Mouse (Mus musculus) limb, embryonic 14.5 days (tissue): ENCODE measurements around the gene Dnmt1. TPM values are rescaled to one million over a fixed set of nuclear protein-coding genes. Genes with fewer than 3 reads are reported as not detected.

Experiments
- ATAC-seq: fragments of 200-750 bp; cut with Nextera tagmentation; 2 replicates; pipeline ENCODE4 v1.8.0; 2017; ENCODE audit warnings: low read depth, moderate number of reproducible peaks, moderate TSS enrichment; ENCODE audit not compliant: low FRiP score
- DNase-seq: peaks from one replicate; pipeline ENCODE4 v3.0.0-alpha.2; 2015; ENCODE audit warnings: low spot score
- H3K27ac ChIP-seq: fragments of 300-500 bp; sonication (generic); replicated peaks from 2 replicates; pipeline ENCODE4 v1.5.1; 2014; ENCODE audit warnings: low read depth, mild to moderate bottlenecking, low read length, moderate library complexity, mixed read lengths
- H3K27me3 ChIP-seq: fragments of 300-500 bp; sonication (generic); 2 replicates; pipeline ENCODE4 v1.6.1; 2014; ENCODE audit warnings: low read length, mixed read lengths; ENCODE audit not compliant: control insufficient read depth, insufficient read depth
- H3K36me3 ChIP-seq: fragments of 300-500 bp; sonication (generic); 2 replicates; pipeline ENCODE4 v1.6.1; 2014; ENCODE audit warnings: mild to moderate bottlenecking, low read length, moderate library complexity, mixed read lengths; ENCODE audit not compliant: control insufficient read depth, insufficient read depth
- H3K4me1 ChIP-seq: fragments of 300-500 bp; sonication (generic); 2 replicates; pipeline ENCODE4 v1.6.1; 2014; ENCODE audit warnings: antibody characterized with exemption, low read length, mixed read lengths; ENCODE audit not compliant: control insufficient read depth, insufficient read depth
- H3K4me2 ChIP-seq: fragments of 300-500 bp; sonication (generic); replicated peaks from 2 replicates; pipeline ENCODE4 v1.6.1; 2014; ENCODE audit warnings: low read depth, mild to moderate bottlenecking, low read length, moderate library complexity; ENCODE audit not compliant: severe bottlenecking
- H3K4me3 ChIP-seq: fragments of 300-500 bp; sonication (generic); replicated peaks from 2 replicates; pipeline ENCODE4 v1.5.1; 2014; ENCODE audit warnings: low read length
- H3K9ac ChIP-seq: fragments of 300-500 bp; sonication (generic); 2 replicates; pipeline ENCODE4 v1.6.1; 2014; ENCODE audit warnings: mild to moderate bottlenecking, low read depth, low read length, moderate library complexity; ENCODE audit not compliant: severe bottlenecking
- H3K9me3 ChIP-seq: fragments of 300-500 bp; sonication (generic); 2 replicates; pipeline ENCODE4 v1.6.1; 2016; ENCODE audit warnings: low read length; ENCODE audit not compliant: control insufficient read depth
- POLR2A ChIP-seq: fragments of 200-500 bp; IDR thresholded peaks from 2 replicates; pipeline ENCODE4 v1.8.0; 2012; ENCODE audit warnings: inconsistent platforms, mild to moderate bottlenecking, moderate library complexity, borderline replicate concordance; ENCODE audit not compliant: insufficient read depth, insufficient read length; ENCODE audit errors: extremely low read depth
- WGBS: fragments of 180-500 bp; shearing (Covaris S2); extraction: QIAGEN DNeasy Blood & Tissue Kit; methylation state at CpG from one replicate; pipeline ENCODE4 v1.1.7; 2014; 5-methylcytosine and 5-hydroxymethylcytosine counted together
- polyA plus RNA-seq, 2 experiments: library from polyadenylated mRNA; depleted of rRNA in 1 of 2; stranded (reverse) in 1 of 2; unstranded in 1 of 2; fragments of >200 nt; fragmentation: Nextera tagmentation in 1 of 2; extraction: Ambion mirVana in 1 of 2; gene quantifications; 2 replicates each; pipeline versions ENCODE4 v1.2.1 to v1.2.3; 2012 to 2014

Gene Dnmt1
- polyA plus RNA-seq, 2 experiments, result 62.0 to 115 TPM

DNA sequence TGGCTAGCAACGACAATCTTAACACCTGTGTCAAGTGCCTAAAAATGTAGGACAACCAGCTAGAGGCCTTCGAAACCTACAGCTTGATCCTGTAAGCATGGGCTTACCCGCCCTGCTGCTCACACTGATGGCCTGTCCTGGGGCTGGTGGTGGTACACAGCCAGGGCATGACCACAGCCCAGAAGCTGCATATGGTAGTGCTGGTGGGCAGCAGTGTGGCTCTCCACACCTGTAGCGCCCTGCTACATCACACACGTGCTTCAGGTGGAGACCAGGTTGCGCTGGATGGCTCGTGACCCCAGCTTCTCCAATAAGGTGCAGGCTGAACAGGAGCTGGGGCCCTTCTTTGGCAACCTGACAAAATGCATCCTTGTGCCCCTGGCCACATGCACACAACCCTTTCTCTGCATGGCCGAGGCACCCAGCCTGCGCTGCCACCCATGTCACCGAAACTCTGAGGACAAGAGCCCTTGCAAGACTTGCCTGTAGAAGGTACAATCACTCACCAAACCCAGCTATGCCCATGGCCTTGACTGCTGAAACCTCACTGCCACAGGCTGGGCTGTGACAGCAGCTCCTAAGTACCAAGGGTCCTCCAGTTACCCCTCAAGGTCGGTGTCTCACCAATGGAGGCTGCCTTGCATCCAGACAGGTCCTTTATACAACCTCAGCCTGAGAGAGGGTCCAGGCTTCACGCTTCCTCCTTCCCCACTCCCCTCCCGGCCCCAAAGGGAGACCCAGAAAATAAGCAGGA, 65.9 kb downstream of the Dnmt1 start:
- no peak overlapping the region for H3K27ac ChIP-seq
- no peak overlapping the region for H3K4me2 ChIP-seq
- H3K9me3 ChIP-seq, result no peaks in the 10 kb centered on the region
- H3K4me3 ChIP-seq, result no peak overlapping the region
- no peak for DNase-seq
- H3K4me1 ChIP-seq, result peaks cover 3% of the 10 kb centered on the region; the same call in 1 of the 2 replicates
- WGBS, result 85% methylated on average over 13 of the region's 13 CpGs
- no peak for TF ChIP-seq POLR2A
- no peak overlapping the region for H3K9ac ChIP-seq
- peaks cover 82% of the 10 kb centered on the region for H3K36me3 ChIP-seq
- no peaks in the 10 kb centered on the region for H3K27me3 ChIP-seq
- no peak for ATAC-seq

DNA sequence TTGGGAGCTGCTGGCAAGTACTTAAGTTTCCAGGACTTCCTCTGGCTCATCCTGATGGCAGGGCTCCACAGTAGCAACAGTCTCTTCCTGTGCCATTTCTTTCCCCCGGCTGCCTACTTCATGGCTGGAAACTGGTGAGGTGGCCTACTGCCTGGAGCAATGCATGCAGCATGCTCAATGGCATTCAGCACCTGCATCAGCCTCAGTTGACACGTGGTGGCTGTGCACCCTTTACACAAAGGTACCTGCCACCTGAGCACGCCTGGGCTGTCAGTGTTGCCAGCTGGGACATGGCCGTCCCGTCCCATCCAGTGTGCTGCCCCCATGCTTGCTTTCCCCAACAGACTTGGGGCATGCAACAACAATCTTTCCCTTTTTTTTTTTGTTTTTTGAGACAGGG, 66.6 kb downstream of the Dnmt1 start:
- Histone ChIP-seq H3K9me3 (no peaks in the 10 kb centered on the region), H3K27me3 (no peaks in the 10 kb centered on the region), H3K36me3 (peaks cover 82% of the 10 kb centered on the region), H3K4me2 (no peak overlapping the region), H3K27ac (no peak overlapping the region), H3K4me1 (peaks cover 3% of the 10 kb centered on the region; the same call in 1 of the 2 replicates), H3K9ac (no peak overlapping the region), H3K4me3 (no peak overlapping the region)
- no peak for TF ChIP-seq POLR2A
- ATAC-seq (no peak), DNase-seq (no peak)
- WGBS, result 57% methylated on average over 5 of the region's 5 CpGs

DNA sequence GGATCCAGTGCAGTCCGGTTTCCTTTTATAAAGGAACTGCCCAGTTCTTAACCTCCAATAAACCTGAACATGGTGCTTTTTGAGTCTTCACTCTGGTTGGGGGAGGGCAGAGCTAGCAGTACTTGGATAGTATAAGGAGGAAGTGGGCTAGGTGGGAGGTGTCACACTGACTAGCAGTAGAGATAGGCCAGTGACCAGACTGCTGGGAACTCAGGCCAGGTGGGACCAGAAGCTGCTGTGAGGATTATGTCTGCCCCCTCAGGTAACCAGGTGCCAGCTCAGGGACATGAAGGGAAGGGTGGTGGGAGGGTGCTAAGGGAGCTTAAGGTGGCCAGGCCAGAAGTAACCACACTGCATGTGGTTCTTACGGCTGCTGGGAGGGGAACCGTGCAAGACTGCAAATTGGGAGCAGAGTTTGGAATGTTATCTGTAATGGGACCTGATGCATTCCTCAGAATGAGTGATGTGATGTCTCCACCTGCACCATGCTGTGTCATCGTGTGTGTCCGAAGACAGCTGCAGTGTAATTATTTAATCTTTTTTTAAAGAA, 67.5 kb downstream of the Dnmt1 start:
- ATAC-seq (no peak), DNase-seq (no peak)
- no peak overlapping the region for H3K4me2 ChIP-seq
- no peak overlapping the region for H3K27ac ChIP-seq
- H3K4me1 ChIP-seq, result no peaks in the 10 kb centered on the region
- H3K4me3 ChIP-seq, result no peak overlapping the region
- WGBS, result 67% methylated on average over 5 of the region's 5 CpGs
- TF ChIP-seq POLR2A, result no peak
- H3K27me3 ChIP-seq, result no peaks in the 10 kb centered on the region
- H3K36me3 ChIP-seq, result peaks cover 79% of the 10 kb centered on the region
- H3K9ac ChIP-seq, result no peak overlapping the region
- H3K9me3 ChIP-seq, result no peaks in the 10 kb centered on the region

DNA sequence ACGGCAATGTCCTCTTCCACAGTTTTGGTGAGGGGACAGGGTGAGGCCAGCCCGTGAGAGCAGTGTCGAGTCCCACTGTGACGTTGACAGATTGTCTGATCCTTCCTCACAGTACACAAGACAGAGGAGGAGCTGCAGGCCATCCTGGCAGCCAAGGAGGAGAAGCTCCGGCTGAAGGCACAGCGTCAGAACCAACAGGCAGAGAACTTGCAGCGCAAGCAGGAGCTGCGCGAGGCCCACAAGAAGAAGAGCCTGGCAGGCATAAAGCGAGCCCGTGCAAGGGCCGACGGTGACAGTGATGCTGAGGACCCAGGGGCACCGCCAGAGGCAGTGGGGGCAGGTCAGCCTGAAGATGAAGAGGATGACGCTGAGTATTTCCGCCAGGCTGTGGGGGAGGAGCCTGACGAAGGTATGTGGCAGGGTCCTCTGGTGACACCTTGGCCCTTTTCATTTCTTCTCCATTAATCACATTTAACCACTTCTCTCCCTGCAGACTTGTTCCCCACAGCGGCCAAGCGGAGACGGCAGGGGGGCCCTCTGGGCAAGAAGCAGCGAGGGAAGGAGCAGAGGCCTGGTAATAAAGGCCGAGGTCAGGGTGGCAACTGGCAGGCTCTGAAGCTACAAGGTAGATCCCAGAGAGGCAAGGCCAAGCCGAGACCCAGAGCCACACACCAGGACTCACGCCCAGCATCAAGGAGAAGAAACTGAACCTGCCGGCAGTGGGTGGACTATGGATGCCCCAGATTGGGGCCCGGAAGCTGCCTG, 68.2 kb downstream of the Dnmt1 start:
- DNase-seq (no peak), ATAC-seq (no peak)
- no peak overlapping the region for H3K4me3 ChIP-seq
- WGBS, result 79% methylated on average over 26 of the region's 26 CpGs
- H3K27me3 ChIP-seq, result no peaks in the 10 kb centered on the region
- peaks cover 73% of the 10 kb centered on the region for H3K36me3 ChIP-seq
- no peak for TF ChIP-seq POLR2A
- H3K9ac ChIP-seq, result no peak overlapping the region
- H3K4me2 ChIP-seq, result no peak overlapping the region
- H3K27ac ChIP-seq, result no peak overlapping the region
- no peaks in the 10 kb centered on the region for H3K9me3 ChIP-seq
- H3K4me1 ChIP-seq, result no peaks in the 10 kb centered on the region

DNA sequence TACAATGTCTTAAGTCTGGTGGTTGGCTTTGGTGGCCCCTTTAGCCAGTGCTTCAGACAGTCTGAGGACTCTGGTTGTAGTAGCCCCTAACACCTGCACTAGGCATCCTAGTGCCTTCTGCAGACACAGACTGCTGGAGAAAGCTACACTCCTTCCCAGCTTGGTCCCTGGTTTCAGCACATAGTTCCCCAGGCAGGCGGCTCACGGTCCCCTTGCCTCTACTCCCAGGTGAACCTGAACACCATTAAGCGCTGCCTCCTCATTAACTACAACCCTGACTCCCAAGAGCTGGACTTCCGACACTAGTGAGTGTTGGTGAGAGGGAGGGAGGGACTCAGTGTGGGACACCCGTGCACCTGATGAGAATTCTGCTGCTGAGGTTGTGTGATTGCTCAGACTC, 69.3 kb downstream of the Dnmt1 start:
- no peaks in the 10 kb centered on the region for H3K4me1 ChIP-seq
- no peak overlapping the region for H3K4me2 ChIP-seq
- H3K27me3 ChIP-seq, result no peaks in the 10 kb centered on the region
- no peak for TF ChIP-seq POLR2A
- H3K9me3 ChIP-seq, result no peaks in the 10 kb centered on the region
- ATAC-seq (no peak), DNase-seq (no peak)
- H3K36me3 ChIP-seq, result peaks cover 62% of the 10 kb centered on the region
- no peak overlapping the region for H3K27ac ChIP-seq
- no peak overlapping the region for H3K4me3 ChIP-seq
- H3K9ac ChIP-seq, result no peak overlapping the region
- WGBS, result 99% methylated on average over 5 of the region's 5 CpGs
